Mouse (Mus musculus): ENCODE measurements around the gene Olfr378. TPM values are rescaled to one million over a fixed set of nuclear protein-coding genes. Genes with fewer than 3 reads are reported as not detected.

Olfr378 gene
- polyA plus RNA-seq (2014; fragmentation: Illumina TruSeq; extraction: RNeasy Lipid Tissue Mini Kit (QIAGEN cat#74804); ENCODE audit: low read depth, low replicate concordance): not detected

GRCm38 (mm10) chr11:73428377-73428776 is at the start of gene Olfr378:
Gene Olfr378 (minus strand): TSS chr11:73428477.

GRCm38 (mm10) chr11:73457408-73457807 is 29.1 kb upstream of the Olfr378 start, which contains the start of gene Olfr380:
Gene Olfr380 (minus strand): TSS chr11:73457508.

DNA sequence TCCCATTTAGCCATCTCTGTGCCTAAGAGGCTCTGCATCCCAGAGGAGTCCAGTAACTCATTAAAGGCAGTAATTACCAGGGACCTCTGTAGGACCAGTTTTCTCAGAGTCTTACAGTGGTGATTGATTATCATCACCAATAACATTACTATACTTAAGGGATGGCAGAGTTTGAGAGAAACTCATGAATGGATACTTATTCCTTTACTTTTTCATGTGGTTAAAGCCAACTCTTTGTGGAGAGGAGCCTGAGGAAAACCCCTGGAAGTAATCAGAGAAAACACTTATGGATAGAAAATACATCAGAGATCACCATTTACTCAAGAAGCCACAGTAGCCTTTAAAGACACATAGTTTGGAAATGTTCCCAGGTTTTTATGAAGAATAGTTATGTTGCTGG is 28.8 kb downstream of the Olfr378 start, which contains the start of gene Olfr1:
Gene Olfr1 (minus strand): TSS at position 101 of the 400 bp plus-strand sequence.

Other genes with a start within 250 kb of the Olfr378 start
- 9.0 TPM for gene Ctns, start 229.4 kb downstream of the Olfr378 start, polyA plus RNA-seq (2014; fragmentation: Illumina TruSeq; extraction: RNeasy Lipid Tissue Mini Kit (QIAGEN cat#74804); ENCODE audit: low read depth, low replicate concordance)
- 0.88 TPM for gene Shpk, start 229.0 kb downstream of the Olfr378 start, polyA plus RNA-seq (2014; fragmentation: Illumina TruSeq; extraction: RNeasy Lipid Tissue Mini Kit (QIAGEN cat#74804); ENCODE audit: low read depth, low replicate concordance)
- gene Trpv1, start 194.2 kb downstream of the Olfr378 start, polyA plus RNA-seq (2014; fragmentation: Illumina TruSeq; extraction: RNeasy Lipid Tissue Mini Kit (QIAGEN cat#74804); ENCODE audit: low read depth, low replicate concordance): 1.5 TPM
- 0.20 TPM for gene Trpv3, start 161.1 kb downstream of the Olfr378 start, polyA plus RNA-seq (2014; fragmentation: Illumina TruSeq; extraction: RNeasy Lipid Tissue Mini Kit (QIAGEN cat#74804); ENCODE audit: low read depth, low replicate concordance)
- 14.4 TPM for gene Aspa, start 98.9 kb downstream of the Olfr378 start, polyA plus RNA-seq (2014; fragmentation: Illumina TruSeq; extraction: RNeasy Lipid Tissue Mini Kit (QIAGEN cat#74804); ENCODE audit: low read depth, low replicate concordance)
- gene Gm49340, start 98.7 kb downstream of the Olfr378 start, polyA plus RNA-seq (2014; fragmentation: Illumina TruSeq; extraction: RNeasy Lipid Tissue Mini Kit (QIAGEN cat#74804); ENCODE audit: low read depth, low replicate concordance): 1.1 TPM
- gene Spata22, start 98.7 kb downstream of the Olfr378 start, polyA plus RNA-seq (2014; fragmentation: Illumina TruSeq; extraction: RNeasy Lipid Tissue Mini Kit (QIAGEN cat#74804); ENCODE audit: low read depth, low replicate concordance): 86.0 TPM
- gene Olfr20, start 77.7 kb downstream of the Olfr378 start, polyA plus RNA-seq (2014; fragmentation: Illumina TruSeq; extraction: RNeasy Lipid Tissue Mini Kit (QIAGEN cat#74804); ENCODE audit: low read depth, low replicate concordance): not detected
- gene Olfr376, start 57.2 kb downstream of the Olfr378 start, polyA plus RNA-seq (2014; fragmentation: Illumina TruSeq; extraction: RNeasy Lipid Tissue Mini Kit (QIAGEN cat#74804); ENCODE audit: low read depth, low replicate concordance): not detected
- gene Olfr1, start 28.9 kb downstream of the Olfr378 start, polyA plus RNA-seq (2014; fragmentation: Illumina TruSeq; extraction: RNeasy Lipid Tissue Mini Kit (QIAGEN cat#74804); ENCODE audit: low read depth, low replicate concordance): not detected
- not detected for gene Olfr380, start 29.0 kb upstream of the Olfr378 start, polyA plus RNA-seq (2014; fragmentation: Illumina TruSeq; extraction: RNeasy Lipid Tissue Mini Kit (QIAGEN cat#74804); ENCODE audit: low read depth, low replicate concordance)
- not detected for gene Olfr381, start 63.1 kb upstream of the Olfr378 start, polyA plus RNA-seq (2014; fragmentation: Illumina TruSeq; extraction: RNeasy Lipid Tissue Mini Kit (QIAGEN cat#74804); ENCODE audit: low read depth, low replicate concordance)
- gene Olfr382, start 88.7 kb upstream of the Olfr378 start, polyA plus RNA-seq (2014; fragmentation: Illumina TruSeq; extraction: RNeasy Lipid Tissue Mini Kit (QIAGEN cat#74804); ENCODE audit: low read depth, low replicate concordance): not detected
- gene Olfr385, start 164.5 kb upstream of the Olfr378 start, polyA plus RNA-seq (2014; fragmentation: Illumina TruSeq; extraction: RNeasy Lipid Tissue Mini Kit (QIAGEN cat#74804); ENCODE audit: low read depth, low replicate concordance): not detected
- gene Olfr384, start 170.1 kb upstream of the Olfr378 start, polyA plus RNA-seq (2014; fragmentation: Illumina TruSeq; extraction: RNeasy Lipid Tissue Mini Kit (QIAGEN cat#74804); ENCODE audit: low read depth, low replicate concordance): not detected

Data from testis, adult 10 weeks (tissue).